Mouse (Mus musculus) liver, embryonic 14.5 days (tissue): ENCODE results near the gene Gabrd.

Experiments
- CTCF ChIP-seq: IDR thresholded peaks from 2 replicates; pipeline ENCODE4 v1.5.1; 2016; ENCODE audit warnings: antibody characterized with exemption, low read depth, control low read depth
- EP300 ChIP-seq: IDR thresholded peaks from 2 replicates; pipeline ENCODE4 v1.6.1; 2016; ENCODE audit warnings: antibody characterized with exemption, low read depth

DNA sequence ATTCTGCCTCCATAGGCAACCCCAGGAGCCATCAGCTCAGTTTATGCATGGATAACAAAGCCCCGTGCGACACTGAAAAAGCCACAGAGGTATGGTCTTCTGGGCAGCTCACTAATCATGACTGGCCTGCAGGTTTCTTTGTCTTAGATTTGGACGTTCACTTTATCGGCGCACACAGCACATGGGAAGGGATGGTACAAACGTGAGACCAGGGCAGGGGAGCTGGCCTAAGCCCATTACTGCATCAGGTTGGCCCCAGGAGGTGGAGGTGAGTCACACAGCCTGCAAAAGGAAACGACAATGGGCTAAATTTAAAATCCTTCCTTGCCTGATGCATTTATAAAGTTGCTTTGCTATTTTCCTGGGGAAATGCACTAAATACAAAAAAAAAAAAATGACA is 3.2 kb upstream of the Gabrd start:
- TF ChIP-seq CTCF = no peak
- TF ChIP-seq EP300 = no peak
